Mouse (Mus musculus): Measurements from ENCODE around the gene Tbc1d2b. TPM values are rescaled to one million over a fixed set of nuclear protein-coding genes. Genes with fewer than 3 reads are reported as not detected.

Tbc1d2b gene
- polyA plus RNA-seq, 1 experiment, result 2.9 TPM

- H3K4me3 ChIP-seq, result no peak overlapping the region
- no peaks in the 10 kb centered on the region for H3K27me3 ChIP-seq (ENCODE audit: control insufficient read depth, insufficient read depth, insufficient read length)
- H3K4me2 ChIP-seq (ENCODE audit: low read depth), result no peak overlapping the region
- no peaks in the 10 kb centered on the region for H3K79me2 ChIP-seq (ENCODE audit: control insufficient read depth, insufficient read depth)
- no peak overlapping the region for H3ac ChIP-seq (ENCODE audit: control insufficient read depth, insufficient read length)
- TF ChIP-seq E2F4 (IDR thresholded peaks at IDR 0.05; ENCODE audit: insufficient read depth) (no peak), CEBPB (IDR thresholded peaks at IDR 0.05; ENCODE audit: insufficient read depth, poor library complexity, severe bottlenecking) (no peak), MYOD1 (IDR thresholded peaks at IDR 0.05; ENCODE audit: control insufficient read depth in 1 of 3, insufficient read length in 2 of 3, low read depth in 2 of 3) (no peak), MYOG (IDR thresholded peaks at IDR 0.05; ENCODE audit: control insufficient read depth in 1 of 3, insufficient read depth in 1 of 3, insufficient read length in 2 of 3, low read depth in 2 of 3) (no peak), POLR2A (IDR thresholded peaks at IDR 0.05; ENCODE audit: insufficient read length, low read depth) (no peak), SRF (IDR thresholded peaks at IDR 0.05; ENCODE audit: control insufficient read depth, insufficient read length, low read depth) (no peak), REST (IDR thresholded peaks at IDR 0.05; ENCODE audit: insufficient read depth, insufficient read length) (no peak), USF1 (IDR thresholded peaks at IDR 0.05; ENCODE audit: low read depth) (no peak), MAX (IDR thresholded peaks at IDR 0.05; ENCODE audit: low read depth) (no peak), POLR2AphosphoS2 (IDR thresholded peaks at IDR 0.05; ENCODE audit: insufficient read length, low read depth) (no peak), TCF12 (IDR thresholded peaks at IDR 0.05; ENCODE audit: insufficient read depth, poor library complexity, severe bottlenecking) (no peak), TCF3 (IDR thresholded peaks at IDR 0.05; ENCODE audit: insufficient read length, low read depth) (no peak)
- H3K36me3 ChIP-seq (ENCODE audit: control insufficient read depth, insufficient read depth), result no peaks in the 10 kb centered on the region
Observed at GRCm38 (mm10) chr9:90235258-90235882, 35.2 kb downstream of the Tbc1d2b start.

DNA sequence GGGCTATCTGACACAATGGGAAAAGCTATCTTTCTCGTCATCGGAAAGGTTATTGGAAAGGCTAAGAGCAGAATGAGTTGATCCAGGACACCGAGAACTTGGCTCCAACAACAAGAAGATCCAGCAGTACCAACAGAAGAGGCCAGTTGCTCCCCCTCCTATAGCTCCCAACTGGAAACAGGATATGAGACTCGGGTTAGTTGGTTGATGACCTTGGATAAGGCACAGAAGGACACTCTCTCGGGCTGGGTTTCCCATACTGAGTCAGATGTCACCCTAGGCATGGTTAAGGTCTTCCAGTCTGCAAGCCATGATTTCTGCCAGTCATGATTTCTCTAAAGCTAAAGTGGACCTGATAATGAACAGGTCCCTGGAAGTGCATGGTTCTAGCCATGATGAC lies 35.8 kb downstream of the Tbc1d2b start:
- Histone ChIP-seq H3K36me3 (ENCODE audit: control insufficient read depth, insufficient read depth) (no peaks in the 10 kb centered on the region), H3K4me3 (no peak overlapping the region), H3K79me2 (ENCODE audit: control insufficient read depth, insufficient read depth) (no peaks in the 10 kb centered on the region), H3K4me2 (ENCODE audit: low read depth) (no peak overlapping the region), H3ac (ENCODE audit: control insufficient read depth, insufficient read length) (no peak overlapping the region), H3K27me3 (ENCODE audit: control insufficient read depth, insufficient read depth, insufficient read length) (no peaks in the 10 kb centered on the region)
- TF ChIP-seq E2F4 (IDR thresholded peaks at IDR 0.05; ENCODE audit: insufficient read depth) (no peak), POLR2A (IDR thresholded peaks at IDR 0.05; ENCODE audit: insufficient read length, low read depth) (no peak), SRF (IDR thresholded peaks at IDR 0.05; ENCODE audit: control insufficient read depth, insufficient read length, low read depth) (no peak), TCF12 (IDR thresholded peaks at IDR 0.05; ENCODE audit: insufficient read depth, poor library complexity, severe bottlenecking) (no peak), TCF3 (IDR thresholded peaks at IDR 0.05; ENCODE audit: insufficient read length, low read depth) (no peak), MYOD1 (IDR thresholded peaks at IDR 0.05; ENCODE audit: control insufficient read depth in 1 of 3, insufficient read length in 2 of 3, low read depth in 2 of 3) (no peak), REST (IDR thresholded peaks at IDR 0.05; ENCODE audit: insufficient read depth, insufficient read length) (no peak), MAX (IDR thresholded peaks at IDR 0.05; ENCODE audit: low read depth) (no peak), MYOG (IDR thresholded peaks at IDR 0.05; ENCODE audit: control insufficient read depth in 1 of 3, insufficient read depth in 1 of 3, insufficient read length in 2 of 3, low read depth in 2 of 3) (no peak), POLR2AphosphoS2 (IDR thresholded peaks at IDR 0.05; ENCODE audit: insufficient read length, low read depth) (no peak), USF1 (IDR thresholded peaks at IDR 0.05; ENCODE audit: low read depth) (no peak), CEBPB (IDR thresholded peaks at IDR 0.05; ENCODE audit: insufficient read depth, poor library complexity, severe bottlenecking) (no peak)

DNA sequence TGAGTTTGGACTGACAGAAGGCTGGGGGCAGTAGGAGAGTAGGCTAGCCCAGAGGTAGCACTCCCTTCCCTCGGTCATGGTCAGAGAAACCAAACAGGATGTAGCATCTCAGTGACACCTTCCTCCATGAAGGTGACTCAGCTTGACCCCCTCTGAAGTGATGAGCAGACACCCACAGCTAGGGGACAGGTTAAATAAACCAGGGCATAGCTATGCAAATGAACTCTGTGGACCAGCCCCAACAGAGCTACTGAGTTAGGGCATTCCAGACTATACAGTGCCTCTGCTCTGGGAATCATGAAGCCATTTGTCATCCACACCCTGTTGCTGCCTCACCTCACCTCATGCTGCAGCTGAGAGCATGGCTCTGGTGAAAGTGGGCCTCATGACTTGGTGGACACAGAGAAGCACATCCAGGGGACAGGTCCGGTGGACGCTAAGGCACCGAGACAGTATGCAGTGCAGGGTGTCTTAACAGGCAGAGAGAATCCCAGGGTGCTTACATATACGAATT lies 36.6 kb downstream of the Tbc1d2b start:
- H3K4me3 ChIP-seq, result no peak overlapping the region
- H3K36me3 ChIP-seq (ENCODE audit: control insufficient read depth, insufficient read depth), result no peaks in the 10 kb centered on the region
- H3K27me3 ChIP-seq (ENCODE audit: control insufficient read depth, insufficient read depth, insufficient read length), result no peaks in the 10 kb centered on the region
- H3ac ChIP-seq (ENCODE audit: control insufficient read depth, insufficient read length), result no peak overlapping the region
- H3K79me2 ChIP-seq (ENCODE audit: control insufficient read depth, insufficient read depth), result no peaks in the 10 kb centered on the region
- TF ChIP-seq MYOD1 (IDR thresholded peaks at IDR 0.05; ENCODE audit: control insufficient read depth in 1 of 3, insufficient read length in 2 of 3, low read depth in 2 of 3) (no peak), MYOG (IDR thresholded peaks at IDR 0.05; ENCODE audit: control insufficient read depth in 1 of 3, insufficient read depth in 1 of 3, insufficient read length in 2 of 3, low read depth in 2 of 3) (no peak), TCF3 (IDR thresholded peaks at IDR 0.05; ENCODE audit: insufficient read length, low read depth) (no peak), USF1 (IDR thresholded peaks at IDR 0.05; ENCODE audit: low read depth) (no peak), MAX (IDR thresholded peaks at IDR 0.05; ENCODE audit: low read depth) (no peak)
- no peak overlapping the region for H3K4me2 ChIP-seq (ENCODE audit: low read depth)

DNA sequence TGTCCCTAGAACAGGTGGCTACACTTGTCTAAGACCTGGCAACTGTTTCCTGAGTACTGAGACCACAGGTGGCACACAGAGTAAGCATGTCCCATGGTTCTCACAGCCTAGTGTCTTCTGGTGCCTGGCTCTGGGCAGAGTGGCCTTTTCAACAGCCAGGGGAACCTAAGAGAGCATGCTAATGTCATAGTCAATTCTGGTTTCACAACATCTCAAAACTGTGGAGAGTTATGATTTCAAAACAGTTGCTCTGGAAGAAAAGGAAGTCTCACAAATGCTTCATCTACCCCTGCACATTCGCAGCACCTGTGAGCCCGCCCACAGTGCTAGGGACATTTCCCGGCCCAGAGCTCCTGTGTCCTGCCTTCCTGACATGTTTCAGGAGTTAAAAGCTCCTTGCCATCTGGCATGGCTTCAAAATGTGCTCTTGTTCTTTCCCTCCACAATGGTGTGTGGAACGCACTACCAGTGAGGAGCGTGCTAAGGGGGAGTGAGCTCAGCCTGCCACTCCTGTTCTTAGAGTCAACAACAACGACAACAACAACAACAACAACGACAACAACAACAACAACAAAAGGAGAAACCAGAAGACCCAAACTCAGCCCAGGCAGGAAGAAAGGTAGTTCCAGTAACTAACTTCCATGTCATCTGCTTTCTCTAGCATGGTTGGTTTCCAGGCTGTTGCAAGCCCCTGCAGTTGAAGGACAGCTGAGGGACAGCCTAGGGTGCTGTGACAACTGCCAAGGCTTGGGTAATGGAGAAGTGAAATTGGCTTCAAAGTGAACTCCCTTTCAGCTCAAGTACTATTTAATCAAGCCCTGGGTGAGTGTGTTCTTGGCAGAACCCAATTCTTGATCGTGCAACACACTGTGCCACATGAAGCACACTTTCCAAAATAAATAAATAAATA lies 37.6 kb downstream of the Tbc1d2b start:
- Histone ChIP-seq H3K4me2 (ENCODE audit: low read depth) (no peak overlapping the region), H3ac (ENCODE audit: control insufficient read depth, insufficient read length) (no peak overlapping the region), H3K79me2 (ENCODE audit: control insufficient read depth, insufficient read depth) (no peaks in the 10 kb centered on the region), H3K4me3 (no peak overlapping the region), H3K36me3 (ENCODE audit: control insufficient read depth, insufficient read depth) (no peaks in the 10 kb centered on the region), H3K27me3 (ENCODE audit: control insufficient read depth, insufficient read depth, insufficient read length) (no peaks in the 10 kb centered on the region)
- TF ChIP-seq POLR2A (IDR thresholded peaks at IDR 0.05; ENCODE audit: insufficient read length, low read depth) (no peak), SRF (IDR thresholded peaks at IDR 0.05; ENCODE audit: control insufficient read depth, insufficient read length, low read depth) (no peak), MAX (IDR thresholded peaks at IDR 0.05; ENCODE audit: low read depth) (no peak), MYOD1 (IDR thresholded peaks at IDR 0.05; ENCODE audit: control insufficient read depth in 1 of 3, insufficient read length in 2 of 3, low read depth in 2 of 3) (no peak), MYOG (IDR thresholded peaks at IDR 0.05; ENCODE audit: control insufficient read depth in 1 of 3, insufficient read depth in 1 of 3, insufficient read length in 2 of 3, low read depth in 2 of 3) (no peak), TCF12 (IDR thresholded peaks at IDR 0.05; ENCODE audit: insufficient read depth, poor library complexity, severe bottlenecking) (no peak), USF1 (IDR thresholded peaks at IDR 0.05; ENCODE audit: low read depth) (no peak), CEBPB (IDR thresholded peaks at IDR 0.05; ENCODE audit: insufficient read depth, poor library complexity, severe bottlenecking) (no peak), E2F4 (IDR thresholded peaks at IDR 0.05; ENCODE audit: insufficient read depth) (no peak), TCF3 (IDR thresholded peaks at IDR 0.05; ENCODE audit: insufficient read length, low read depth) (no peak), REST (IDR thresholded peaks at IDR 0.05; ENCODE audit: insufficient read depth, insufficient read length) (no peak), POLR2AphosphoS2 (IDR thresholded peaks at IDR 0.05; ENCODE audit: insufficient read length, low read depth) (no peak)
